Mouse (Mus musculus): Measurements from ENCODE around the gene Smpd4.
"Not testable (repeated sequence)": the region's sequence is repeated elsewhere in the genome, so short reads cannot be mapped to it uniquely, and the experiment has no call there.

Smpd4 gene

DNA sequence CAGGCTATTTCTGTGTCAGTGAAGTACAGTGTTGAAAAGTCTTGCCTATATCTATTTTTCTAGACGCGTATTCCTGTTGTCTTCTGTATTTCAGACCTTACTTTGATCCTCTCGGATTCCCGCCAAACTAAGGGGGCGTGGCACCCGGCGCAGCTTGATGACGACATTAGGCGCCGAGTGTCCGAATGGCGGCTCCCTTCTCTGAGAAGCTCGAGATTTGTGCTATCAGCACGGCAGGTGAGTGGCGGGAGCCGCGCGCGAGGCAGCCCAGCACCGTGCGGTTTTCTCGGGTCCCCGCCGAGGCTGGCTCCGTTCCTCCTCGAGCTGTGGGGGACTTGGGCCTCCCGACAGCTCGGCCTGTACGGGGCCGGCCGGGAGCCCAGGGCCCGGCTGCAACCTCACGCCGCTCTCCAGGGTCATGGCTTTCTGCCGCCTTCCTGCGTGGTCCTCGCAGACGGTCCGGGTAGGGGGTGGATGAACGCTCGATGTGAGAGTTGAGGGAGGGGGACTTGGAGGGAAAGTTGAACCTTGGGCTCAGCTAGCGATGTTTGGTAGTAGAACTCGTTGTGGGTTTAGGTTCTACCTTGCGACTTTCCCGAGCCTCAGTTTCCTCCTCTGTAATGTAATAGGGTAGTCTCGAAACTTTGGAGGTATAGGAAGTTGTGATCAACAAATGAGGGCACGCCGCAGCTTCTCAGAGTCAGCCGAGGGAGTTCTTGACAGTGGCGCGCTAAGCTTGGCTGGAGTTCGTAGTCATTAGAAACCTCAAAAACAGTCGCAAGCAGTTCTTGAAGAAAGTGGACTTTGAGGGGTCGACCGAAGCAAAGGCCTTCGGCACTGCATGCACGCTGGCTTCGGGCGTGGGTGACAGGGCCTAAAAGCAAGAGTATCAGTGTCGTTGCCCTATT lies at the start of gene Smpd4:
Smpd4 (plus strand) TSS at position 157 of the 908 bp plus-strand sequence.
- DNase-seq (ENCODE audit: low read depth, low spot score) = peak; percentile 71

DNA sequence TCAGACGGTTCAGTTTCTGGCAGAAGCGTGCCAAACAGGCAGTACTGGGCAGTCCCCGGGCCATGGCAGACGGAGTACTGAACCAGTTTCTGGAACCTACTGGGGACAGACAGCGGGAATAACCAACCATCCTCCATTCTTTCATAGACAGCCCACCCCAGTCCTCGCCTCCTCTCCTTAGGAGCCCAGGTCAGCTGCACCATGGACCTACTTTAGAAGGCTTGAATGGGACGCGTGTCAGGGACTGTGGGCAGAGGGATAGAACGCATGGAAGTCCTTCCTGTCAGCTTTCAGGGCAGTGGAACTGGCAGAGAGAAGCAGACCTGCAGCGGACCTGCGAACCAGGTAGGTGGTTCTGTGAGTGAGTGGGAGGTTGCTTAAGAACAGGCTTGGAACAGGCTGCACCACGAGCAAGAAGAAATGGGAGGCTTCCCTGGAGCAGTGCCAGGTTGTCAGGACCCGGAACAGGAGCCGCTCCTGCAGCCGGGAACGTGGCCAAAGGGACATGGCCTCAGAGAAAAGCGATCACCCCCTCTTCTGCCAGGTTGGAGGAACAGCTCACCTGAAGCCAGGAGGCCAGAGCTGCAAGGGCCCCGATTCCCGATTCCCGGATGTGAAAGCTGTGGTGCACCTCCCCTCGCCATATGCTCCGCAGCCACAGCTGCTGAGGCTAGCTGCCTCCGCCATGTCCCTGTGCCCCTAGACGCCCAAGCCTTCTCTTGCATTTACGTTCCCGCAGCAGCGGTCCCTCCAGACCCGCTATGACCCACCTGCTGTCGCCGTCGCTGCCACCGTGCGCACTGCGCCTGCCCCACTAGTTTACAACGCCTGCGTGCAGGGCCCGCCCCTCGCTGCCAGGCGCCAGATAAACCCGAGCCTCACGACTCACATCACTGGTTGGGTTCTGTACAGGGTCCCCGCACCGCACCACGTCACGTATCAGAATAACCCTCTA lies 43.0 kb upstream of the Smpd4 start:
- DNase-seq (ENCODE audit: low read depth, low spot score) = no peak

GRCm38 (mm10) chr16:17576825-17577215 lies 42.3 kb upstream of the Smpd4 start:
- DNase-seq (ENCODE audit: low read depth, low spot score) = no peak

GRCm38 (mm10) chr16:17583064-17583463 lies 36.1 kb upstream of the Smpd4 start, which contains the start of gene Slc7a4:
Gene Slc7a4, minus strand, starts transcription at chr16:17583214.
- peak; percentile 74 for DNase-seq (ENCODE audit: low read depth, low spot score)

GRCm38 (mm10) chr16:17584555-17584954 lies 34.6 kb upstream of the Smpd4 start:
- DNase-seq (ENCODE audit: low read depth, low spot score) = no peak

GRCm38 (mm10) chr16:17590731-17591130 lies 28.4 kb upstream of the Smpd4 start:
- DNase-seq (ENCODE audit: low read depth, low spot score) = no peak

GRCm38 (mm10) chr16:17600944-17601562 lies 18.1 kb upstream of the Smpd4 start:
- no peak for DNase-seq (ENCODE audit: low read depth, low spot score)

- no peak for DNase-seq (ENCODE audit: low read depth, low spot score)
These were observed 14.2 kb upstream of the Smpd4 start for GRCm38 (mm10) chr16:17604941-17605340.

DNA sequence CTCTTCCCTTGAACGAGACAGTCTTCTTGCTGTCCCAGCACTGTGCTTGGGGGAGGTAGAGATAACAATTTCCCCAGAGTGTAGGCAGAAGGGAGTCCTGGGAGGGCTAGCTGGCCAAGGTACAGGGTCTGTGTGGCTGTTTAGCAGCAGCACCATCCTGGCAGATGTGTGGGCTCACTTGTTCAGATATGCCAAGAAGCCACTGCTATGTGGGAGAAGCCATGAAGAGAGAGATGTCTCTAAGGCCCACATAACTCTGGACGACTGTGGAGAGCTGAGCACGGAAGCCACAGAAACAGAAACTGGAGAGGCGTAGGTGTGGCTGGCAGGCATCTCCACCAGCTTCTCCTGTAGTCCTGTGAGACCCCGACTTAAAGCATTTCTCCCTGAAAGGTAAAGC lies 13.5 kb upstream of the Smpd4 start:
- no peak for DNase-seq (ENCODE audit: low read depth, low spot score)

DNA sequence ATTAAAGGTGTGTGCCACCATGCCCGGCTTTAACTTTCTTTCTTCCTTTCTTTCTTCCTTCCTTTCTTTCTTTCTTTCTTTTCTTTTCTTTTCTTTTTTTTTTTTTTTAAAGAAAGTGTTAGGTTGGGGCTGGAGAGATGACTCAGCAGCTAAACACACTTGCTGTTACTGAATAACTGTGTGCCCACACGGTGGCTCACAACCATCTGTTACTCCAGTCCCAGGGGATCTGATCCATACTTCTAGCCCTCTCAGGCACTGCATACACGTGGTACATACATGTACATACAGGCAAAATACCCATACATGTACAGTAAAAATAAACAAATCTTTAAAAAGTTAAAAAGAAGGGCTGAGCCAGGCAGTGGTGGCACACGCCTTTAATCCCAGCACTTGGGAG lies 7.8 kb upstream of the Smpd4 start:
- DNase-seq (ENCODE audit: low read depth, low spot score) = no peak

GRCm38 (mm10) chr16:17614740-17615139 lies 4.4 kb upstream of the Smpd4 start:
- not testable (repeated sequence) for DNase-seq (ENCODE audit: low read depth, low spot score)

DNA sequence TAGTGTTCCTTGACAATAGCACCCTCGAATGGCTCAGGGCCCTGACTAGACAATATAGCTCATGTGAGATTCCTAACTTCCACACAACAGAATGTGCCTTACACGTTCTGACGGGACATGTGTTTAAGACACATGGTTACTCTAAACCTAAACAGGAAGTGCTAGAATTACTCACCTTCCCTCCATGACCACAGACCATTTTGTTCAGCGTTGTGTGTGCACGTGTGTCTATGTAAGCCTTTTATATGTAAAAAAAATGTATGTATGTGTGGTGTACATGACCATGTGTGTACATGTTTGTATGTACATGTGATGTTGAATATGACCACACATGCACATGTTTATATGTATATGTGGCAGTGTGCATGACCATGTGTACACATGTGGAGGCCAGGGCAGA lies 2.9 kb upstream of the Smpd4 start:
- no peak for DNase-seq (ENCODE audit: low read depth, low spot score)

- peak; percentile 73 for DNase-seq (ENCODE audit: low read depth, low spot score)
These were observed 1.1 kb upstream of the Smpd4 start for GRCm38 (mm10) chr16:17617922-17618565.

DNA sequence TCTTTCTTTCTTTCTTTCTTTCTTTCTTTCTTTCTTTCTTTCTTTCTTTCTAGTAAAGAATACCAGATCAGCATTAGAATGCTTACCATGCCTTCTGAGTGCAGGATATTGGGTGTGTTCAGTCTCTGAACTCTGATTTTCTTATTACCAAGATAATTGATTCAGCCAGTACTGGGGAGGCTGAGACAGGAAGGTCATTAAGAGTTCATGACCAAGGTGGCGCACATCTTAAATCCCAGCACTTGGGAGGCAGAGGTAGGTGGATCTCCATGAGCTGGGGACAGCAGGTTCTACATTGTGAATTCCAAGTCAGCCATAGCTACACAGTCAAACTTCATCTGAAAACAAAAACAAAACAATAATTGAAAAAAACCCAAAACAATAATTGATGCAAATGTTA lies 2.8 kb downstream of the Smpd4 start:
- DNase-seq (ENCODE audit: low read depth, low spot score) = no peak

DNA sequence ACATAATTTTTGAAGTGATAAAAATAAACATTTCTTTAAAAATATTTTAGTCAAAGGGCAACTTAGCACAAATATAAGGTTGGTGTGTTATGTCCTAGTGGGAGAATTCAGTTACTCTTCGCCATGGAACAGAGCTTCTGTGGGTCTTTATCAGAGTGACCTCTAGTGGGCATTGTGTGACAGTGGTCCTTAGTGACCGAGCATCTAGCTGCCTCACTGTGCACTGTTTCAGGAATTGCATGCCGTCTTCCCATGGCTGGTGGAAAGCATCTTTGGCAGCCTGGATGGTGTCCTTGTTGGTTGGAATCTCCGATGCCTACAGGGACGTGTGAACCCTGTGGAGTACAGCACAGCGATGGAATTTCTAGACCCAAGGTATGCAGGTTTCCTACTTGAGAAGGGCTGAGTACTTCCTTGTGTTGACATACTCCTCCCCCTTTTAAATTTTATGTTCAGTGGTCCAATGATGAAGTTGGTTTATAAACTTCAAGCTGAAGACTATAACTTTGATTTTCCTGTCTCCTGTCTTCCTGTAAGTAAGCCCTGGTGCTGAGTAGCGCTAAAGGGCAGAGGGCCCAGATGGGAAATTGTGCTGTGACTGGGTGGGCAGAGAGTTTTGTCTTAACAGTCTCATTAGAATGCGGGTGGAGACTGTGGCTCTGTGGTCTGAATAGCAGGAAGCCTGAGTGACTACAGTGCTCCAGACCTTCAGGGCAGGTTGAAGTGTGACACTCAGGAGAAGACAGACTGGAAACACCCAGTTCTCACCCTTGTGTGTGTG lies 6.5 kb downstream of the Smpd4 start:
- DNase-seq (ENCODE audit: low read depth, low spot score) = no peak

DNA sequence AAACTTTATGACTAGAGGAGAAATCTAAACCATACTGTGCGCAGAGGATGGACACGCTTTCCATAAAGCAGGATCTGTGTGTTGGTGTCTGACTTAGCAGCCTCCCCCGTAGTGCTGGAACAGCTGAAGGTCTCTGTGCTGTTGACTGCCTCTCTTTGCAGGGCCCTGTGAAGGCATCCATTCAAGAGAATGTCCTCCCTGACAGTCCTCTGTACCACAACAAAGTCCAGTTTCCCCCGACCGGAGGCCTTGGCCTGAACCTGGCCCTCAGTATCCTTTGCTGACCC lies 7.1 kb downstream of the Smpd4 start:
- no peak for DNase-seq (ENCODE audit: low read depth, low spot score)

- DNase-seq (ENCODE audit: low read depth, low spot score) = no peak
These were observed 13.4 kb downstream of the Smpd4 start for GRCm38 (mm10) chr16:17632580-17632979.

DNA sequence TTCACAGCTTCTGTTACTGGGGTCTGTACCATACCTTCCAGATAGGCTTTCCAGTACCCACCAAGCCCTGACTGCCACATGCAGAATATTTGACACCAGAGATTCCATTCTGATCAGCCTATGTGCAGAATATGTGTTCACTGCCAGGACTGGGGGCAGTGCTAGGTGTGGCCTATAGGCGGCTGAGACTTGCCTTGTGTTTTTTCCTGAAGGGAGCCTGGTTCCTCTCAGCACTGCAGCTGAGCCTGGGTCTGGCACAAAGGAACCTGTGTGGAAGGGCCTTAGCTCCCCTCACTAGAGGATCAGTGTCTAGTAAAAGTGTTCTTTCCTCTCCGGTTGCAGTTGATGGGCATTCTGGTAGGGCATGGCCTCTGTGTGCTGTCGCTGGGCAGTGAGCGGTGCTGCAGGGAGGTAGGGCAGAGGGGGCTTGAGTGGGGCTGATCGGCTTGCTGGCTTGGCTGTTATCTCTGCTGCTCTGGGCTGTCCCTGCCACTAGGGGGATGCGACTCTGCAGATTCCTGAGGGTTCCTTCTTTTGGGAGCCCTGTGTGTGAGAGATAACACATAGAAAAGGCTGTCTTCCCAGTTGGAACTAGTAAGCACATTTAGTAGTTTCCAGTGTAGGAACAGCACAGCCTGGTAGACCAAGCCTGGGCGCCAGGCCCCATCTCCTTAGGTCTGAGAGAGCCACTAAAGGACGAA lies 14.5 kb downstream of the Smpd4 start:
- DNase-seq (ENCODE audit: low read depth, low spot score) = no peak

DNA sequence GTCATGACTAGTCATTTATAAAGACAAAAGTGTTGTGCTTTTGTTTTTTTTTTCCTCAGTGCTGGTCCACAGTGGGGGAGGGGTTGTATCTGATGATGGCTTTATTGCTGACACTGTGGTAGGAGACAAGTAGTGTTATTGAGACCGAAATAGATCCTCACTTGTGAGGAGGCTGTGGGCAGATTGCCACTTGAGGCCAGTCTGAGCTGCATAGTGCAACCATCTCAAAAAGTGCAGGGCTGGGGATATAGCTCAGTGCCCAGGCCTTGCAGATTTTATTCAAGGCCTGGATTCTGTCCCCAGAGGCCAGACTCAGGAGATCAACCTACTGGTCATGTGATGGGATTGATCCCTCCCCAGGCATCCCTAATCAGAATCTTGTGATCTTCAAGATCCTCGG lies 17.8 kb downstream of the Smpd4 start:
- no peak for DNase-seq (ENCODE audit: low read depth, low spot score)

DNA sequence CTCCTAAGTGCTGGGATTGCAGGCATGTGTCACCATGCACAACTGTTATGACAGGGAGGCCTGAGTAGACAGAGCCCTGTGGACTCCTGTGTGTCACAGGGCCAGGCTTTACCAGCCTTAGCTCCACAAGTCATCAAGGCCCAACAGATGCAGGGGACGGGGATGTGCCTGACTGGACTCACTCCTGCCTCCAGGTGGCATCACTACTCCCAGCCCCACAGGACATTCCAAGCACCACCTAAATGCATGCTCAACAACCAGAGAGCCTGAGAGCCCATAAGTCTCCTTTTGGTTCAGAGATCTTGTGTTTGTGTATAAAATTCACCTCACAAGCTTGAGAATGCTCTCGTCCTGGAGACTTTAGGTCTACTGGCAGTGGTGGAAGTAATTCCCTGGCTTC lies 18.5 kb downstream of the Smpd4 start:
- no peak for DNase-seq (ENCODE audit: low read depth, low spot score)
